Mouse (Mus musculus): ENCODE measurements at regions not wholly inside any gene's neighbourhood (a gene's known extent, or its start where the extent isn't known, plus 50 kb on each side); places are given as distances from the start of the nearest gene placed in this dataset.
A peak's percentile ranks its signal among the peaks of the same experiment; 100 is the strongest.

DNA sequence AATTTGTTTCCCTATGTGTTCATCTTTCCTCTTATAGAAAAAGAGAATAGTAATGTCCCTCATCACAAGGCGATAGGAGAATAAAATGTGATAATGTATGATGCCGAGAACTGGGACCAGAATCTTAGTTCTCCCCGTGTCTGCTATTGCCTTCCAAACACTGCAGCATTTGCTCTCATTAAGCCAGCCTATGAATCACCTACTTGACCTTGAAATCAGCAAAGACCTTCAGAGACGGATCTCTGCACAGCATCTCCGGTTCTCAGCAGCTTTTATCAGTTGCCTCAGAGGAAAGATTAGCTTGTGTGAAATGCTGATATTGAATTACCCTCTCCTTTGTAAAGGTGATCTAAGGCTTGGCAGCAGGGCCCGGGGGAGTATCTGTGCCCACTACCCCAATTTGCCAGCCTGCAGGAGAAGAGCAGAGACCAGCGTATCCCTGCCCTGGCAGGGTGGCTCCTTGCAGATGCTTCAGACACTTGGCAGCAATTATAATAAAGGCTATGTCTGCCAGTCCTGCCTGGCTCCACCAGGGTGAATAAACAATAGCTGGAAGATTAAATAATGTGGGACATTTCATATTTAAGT lies 104.0 kb upstream of the Fer start:
- DNase-seq (ENCODE audit: low spot score) (no peak), ATAC-seq (ENCODE audit: low FRiP score) (no peak)
- H3K27me3 ChIP-seq (ENCODE audit: control insufficient read depth, insufficient read depth, low read length): no peaks in the 10 kb centered on the region
- H3K9ac ChIP-seq: 0 out of 2 replicates have a peak overlapping the region, but pooled peaks have one; percentile 18
- H3K36me3 ChIP-seq (replicated peaks; ENCODE audit: control insufficient read depth, insufficient read depth): no peaks in the 10 kb centered on the region
- H3K4me1 ChIP-seq (replicated peaks; ENCODE audit: control insufficient read depth, insufficient read depth, low read length): peaks cover 10% of the 10 kb centered on the region; the same call in 1 of the 2 replicates
- no peak overlapping the region for H3K4me3 ChIP-seq (replicated peaks; ENCODE audit: low read length)
- 0 out of 2 replicates have a peak, but pooled peaks cover 3% of the 10 kb centered on the region for H3K9me3 ChIP-seq (ENCODE audit: control insufficient read depth, low read length)
- H3K4me2 ChIP-seq (replicated peaks): no peak overlapping the region
- WGBS: 64% methylated on average over 7 of the region's 7 CpGs
- peak overlapping the region; percentile 74; the same call in 1 of the 2 replicates for H3K27ac ChIP-seq

DNA sequence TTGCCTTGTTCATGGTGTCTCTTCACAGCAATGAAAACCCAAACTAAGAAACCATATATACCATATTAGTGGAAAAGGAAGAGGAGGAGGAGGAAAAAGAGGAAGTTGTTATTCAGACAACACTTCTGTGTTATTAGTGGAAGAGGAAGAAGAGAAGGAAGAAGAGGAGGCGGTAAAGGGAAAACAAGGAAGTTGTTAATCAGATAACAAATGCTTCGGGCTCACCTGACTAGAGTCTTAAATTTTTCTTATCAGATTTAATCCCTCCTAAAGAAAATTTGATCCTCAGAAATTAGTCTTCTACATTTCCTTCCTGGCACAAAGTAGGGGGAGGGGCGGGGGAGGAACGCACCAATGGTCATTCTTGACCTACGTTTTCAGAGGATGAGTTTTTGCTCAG lies 101.8 kb upstream of the Fer start:
- no peaks in the 10 kb centered on the region for H3K27me3 ChIP-seq (ENCODE audit: control insufficient read depth, insufficient read depth, low read length)
- no peak overlapping the region for H3K9ac ChIP-seq
- DNase-seq (ENCODE audit: low spot score) (no peak), ATAC-seq (ENCODE audit: low FRiP score) (no peak)
- 95% methylated on average over 5 of the region's 5 CpGs for WGBS
- no peaks in the 10 kb centered on the region for H3K36me3 ChIP-seq (replicated peaks; ENCODE audit: control insufficient read depth, insufficient read depth)
- no peak overlapping the region for H3K4me3 ChIP-seq (replicated peaks; ENCODE audit: low read length)
- H3K9me3 ChIP-seq (ENCODE audit: control insufficient read depth, low read length): 0 out of 2 replicates have a peak, but pooled peaks cover 3% of the 10 kb centered on the region
- no peak overlapping the region for H3K27ac ChIP-seq
- H3K4me2 ChIP-seq (replicated peaks): no peak overlapping the region
- peaks cover 10% of the 10 kb centered on the region; the same call in 1 of the 2 replicates for H3K4me1 ChIP-seq (replicated peaks; ENCODE audit: control insufficient read depth, insufficient read depth, low read length)

DNA sequence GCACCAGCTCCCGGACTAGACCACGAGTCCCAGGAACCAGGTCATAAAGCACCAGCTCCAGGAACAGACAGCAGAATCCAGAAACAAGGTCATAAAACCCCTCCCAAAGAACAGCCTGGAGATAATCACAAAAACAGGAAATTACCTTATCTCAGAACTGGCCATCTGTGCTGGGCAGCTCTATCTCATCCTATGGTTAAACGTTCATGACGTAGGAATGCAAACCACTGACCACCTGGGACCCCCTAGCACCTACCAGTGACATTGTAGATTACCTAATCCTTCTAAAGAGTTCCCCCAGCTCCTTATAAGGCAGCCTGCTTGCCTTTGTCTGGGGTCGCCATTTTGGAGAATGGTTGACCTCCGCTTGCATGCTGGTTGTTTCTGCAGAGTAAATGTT lies 91.8 kb upstream of the Fer start:
- no peaks in the 10 kb centered on the region for H3K27me3 ChIP-seq (ENCODE audit: control insufficient read depth, insufficient read depth, low read length)
- ATAC-seq (ENCODE audit: low FRiP score) (no peak), DNase-seq (ENCODE audit: low spot score) (no peak)
- no peaks in the 10 kb centered on the region for H3K4me1 ChIP-seq (replicated peaks; ENCODE audit: control insufficient read depth, insufficient read depth, low read length)
- no peak overlapping the region for H3K9ac ChIP-seq
- no peak overlapping the region for H3K4me3 ChIP-seq (replicated peaks; ENCODE audit: low read length)
- H3K4me2 ChIP-seq (replicated peaks): no peak overlapping the region
- H3K27ac ChIP-seq: no peak overlapping the region
- peaks cover 4% of the 10 kb centered on the region; the same call in 1 of the 2 replicates for H3K9me3 ChIP-seq (ENCODE audit: control insufficient read depth, low read length)
- WGBS: 94% methylated on average over 6 of the region's 6 CpGs
- no peaks in the 10 kb centered on the region for H3K36me3 ChIP-seq (replicated peaks; ENCODE audit: control insufficient read depth, insufficient read depth)

DNA sequence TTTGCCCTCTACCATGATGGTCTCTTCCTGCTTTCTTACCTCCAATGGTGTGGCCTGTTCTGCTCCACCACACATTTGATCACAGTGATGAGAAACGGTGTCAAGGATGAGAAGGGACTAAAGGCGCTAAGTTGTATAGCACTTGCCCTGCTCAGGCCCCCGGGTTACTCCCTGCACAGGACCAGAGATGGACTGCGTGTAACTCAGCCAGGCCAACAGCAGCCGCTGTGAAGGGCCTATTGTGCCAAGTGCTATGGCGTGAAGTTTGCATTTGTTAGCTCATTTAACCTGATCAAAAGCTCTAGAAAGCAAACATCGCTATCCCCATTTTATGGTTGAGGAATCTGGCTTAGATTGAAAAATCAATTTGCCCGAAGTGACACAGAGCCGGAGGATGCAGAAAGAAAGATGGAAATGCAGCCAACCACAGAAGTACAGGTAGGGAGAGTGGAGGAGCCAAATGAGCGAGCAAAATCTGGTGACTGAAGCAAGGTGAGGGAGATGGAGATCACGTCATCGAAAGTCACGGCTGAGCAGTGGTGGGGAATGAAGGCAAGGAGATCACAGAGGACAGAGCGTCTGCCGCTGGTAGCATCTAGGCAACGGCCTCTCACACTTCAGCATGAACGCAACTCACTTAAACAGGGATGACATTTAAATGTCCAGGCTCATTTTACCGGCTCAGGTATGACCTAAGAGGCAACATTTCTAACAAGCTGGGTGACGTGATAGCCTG lies 78.3 kb upstream of the Fer start:
- Histone ChIP-seq H3K36me3 (replicated peaks; ENCODE audit: control insufficient read depth, insufficient read depth) (no peaks in the 10 kb centered on the region), H3K4me1 (replicated peaks; ENCODE audit: control insufficient read depth, insufficient read depth, low read length) (no peaks in the 10 kb centered on the region), H3K4me2 (replicated peaks) (no peak overlapping the region), H3K9me3 (ENCODE audit: control insufficient read depth, low read length) (no peaks in the 10 kb centered on the region), H3K4me3 (replicated peaks; ENCODE audit: low read length) (no peak overlapping the region), H3K27me3 (ENCODE audit: control insufficient read depth, insufficient read depth, low read length) (no peaks in the 10 kb centered on the region), H3K27ac (no peak overlapping the region), H3K9ac (no peak overlapping the region)
- no peak for ATAC-seq (ENCODE audit: low FRiP score)
- no peak for DNase-seq (ENCODE audit: low spot score)
- WGBS: 59% methylated on average over 19 of the region's 19 CpGs

DNA sequence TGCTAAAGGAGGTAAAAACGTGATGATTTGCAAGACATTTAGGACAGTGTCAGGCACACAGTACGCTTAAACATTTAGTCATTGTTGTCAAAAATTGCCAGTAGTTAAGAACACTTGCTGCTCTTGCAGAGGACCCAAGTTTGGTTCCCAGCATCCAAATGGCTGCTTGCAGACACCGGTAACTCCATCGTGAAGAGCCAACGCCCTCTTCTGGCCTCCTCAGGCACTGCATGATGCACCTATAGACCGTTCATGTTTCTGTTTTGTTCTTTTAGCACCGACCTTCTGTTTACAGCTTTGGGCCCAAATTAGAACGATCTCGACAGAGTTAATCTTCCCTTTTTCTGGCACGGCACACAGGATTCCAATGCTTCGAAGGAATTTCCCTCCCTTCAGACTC lies 76.4 kb upstream of the Fer start:
- Histone ChIP-seq H3K4me2 (replicated peaks) (no peak overlapping the region), H3K36me3 (replicated peaks; ENCODE audit: control insufficient read depth, insufficient read depth) (no peaks in the 10 kb centered on the region), H3K27me3 (ENCODE audit: control insufficient read depth, insufficient read depth, low read length) (no peaks in the 10 kb centered on the region), H3K9me3 (ENCODE audit: control insufficient read depth, low read length) (no peaks in the 10 kb centered on the region), H3K9ac (no peak overlapping the region), H3K4me3 (replicated peaks; ENCODE audit: low read length) (no peak overlapping the region), H3K27ac (no peak overlapping the region), H3K4me1 (replicated peaks; ENCODE audit: control insufficient read depth, insufficient read depth, low read length) (no peaks in the 10 kb centered on the region)
- 84% methylated on average over 11 of the region's 11 CpGs for WGBS
- ATAC-seq (ENCODE audit: low FRiP score) (no peak), DNase-seq (ENCODE audit: low spot score) (no peak)

DNA sequence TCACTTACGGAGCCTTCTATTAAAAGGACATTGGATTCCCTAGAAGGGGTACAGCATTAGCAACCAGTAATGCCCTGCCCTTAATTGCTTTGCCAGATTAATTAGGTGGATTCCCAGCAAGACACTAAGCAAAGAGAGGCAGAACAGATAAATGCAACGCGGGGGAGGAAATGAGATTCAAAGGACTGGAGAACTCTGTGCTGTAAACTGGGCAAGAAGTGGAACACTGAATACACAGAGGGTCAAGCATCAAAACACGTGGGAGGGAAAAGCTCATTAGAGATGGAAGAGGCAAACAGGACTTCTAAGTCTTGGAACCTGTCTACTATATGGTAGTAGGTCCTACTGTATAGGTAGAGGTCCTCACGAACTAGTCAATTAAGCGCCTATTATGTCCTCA lies 68.5 kb upstream of the Fer start:
- no peak overlapping the region for H3K9ac ChIP-seq
- no peaks in the 10 kb centered on the region for H3K36me3 ChIP-seq (replicated peaks; ENCODE audit: control insufficient read depth, insufficient read depth)
- no peak overlapping the region for H3K4me2 ChIP-seq (replicated peaks)
- no peaks in the 10 kb centered on the region for H3K4me1 ChIP-seq (replicated peaks; ENCODE audit: control insufficient read depth, insufficient read depth, low read length)
- ATAC-seq (ENCODE audit: low FRiP score): no peak
- H3K4me3 ChIP-seq (replicated peaks; ENCODE audit: low read length): no peak overlapping the region
- no peak for DNase-seq (ENCODE audit: low spot score)
- no peaks in the 10 kb centered on the region for H3K9me3 ChIP-seq (ENCODE audit: control insufficient read depth, low read length)
- WGBS: 72% methylated on average over 6 of the region's 6 CpGs
- no peaks in the 10 kb centered on the region for H3K27me3 ChIP-seq (ENCODE audit: control insufficient read depth, insufficient read depth, low read length)
- no peak overlapping the region for H3K27ac ChIP-seq

DNA sequence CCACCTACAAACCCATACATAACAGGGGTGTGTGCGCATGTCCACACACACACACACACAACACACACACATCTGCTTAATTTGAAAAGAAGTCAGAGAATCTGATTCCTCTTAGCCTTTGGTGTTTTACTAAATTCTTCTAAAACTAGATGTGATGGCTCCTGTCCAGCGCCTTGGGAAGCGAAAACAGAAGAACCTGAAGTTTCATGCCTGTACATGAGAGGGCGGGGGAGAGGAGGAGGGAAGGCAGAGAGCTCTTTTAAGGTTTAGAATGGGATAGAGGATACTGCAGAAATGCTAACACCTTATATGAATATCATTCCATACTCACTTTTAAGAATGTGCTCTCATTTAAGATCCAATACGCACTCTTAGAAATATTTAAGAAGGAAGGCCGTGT lies 64.5 kb upstream of the Fer start:
- DNase-seq (ENCODE audit: low spot score) (no peak), ATAC-seq (ENCODE audit: low FRiP score) (no peak)
- no peak overlapping the region for H3K9ac ChIP-seq
- no peak overlapping the region for H3K27ac ChIP-seq
- no peaks in the 10 kb centered on the region for H3K36me3 ChIP-seq (replicated peaks; ENCODE audit: control insufficient read depth, insufficient read depth)
- H3K4me1 ChIP-seq (replicated peaks; ENCODE audit: control insufficient read depth, insufficient read depth, low read length): no peaks in the 10 kb centered on the region
- no peak overlapping the region for H3K4me3 ChIP-seq (replicated peaks; ENCODE audit: low read length)
- no peaks in the 10 kb centered on the region for H3K9me3 ChIP-seq (ENCODE audit: control insufficient read depth, low read length)
- no peak overlapping the region for H3K4me2 ChIP-seq (replicated peaks)
- WGBS: 95% methylated on average over 6 of the region's 6 CpGs
- H3K27me3 ChIP-seq (ENCODE audit: control insufficient read depth, insufficient read depth, low read length): no peaks in the 10 kb centered on the region

DNA sequence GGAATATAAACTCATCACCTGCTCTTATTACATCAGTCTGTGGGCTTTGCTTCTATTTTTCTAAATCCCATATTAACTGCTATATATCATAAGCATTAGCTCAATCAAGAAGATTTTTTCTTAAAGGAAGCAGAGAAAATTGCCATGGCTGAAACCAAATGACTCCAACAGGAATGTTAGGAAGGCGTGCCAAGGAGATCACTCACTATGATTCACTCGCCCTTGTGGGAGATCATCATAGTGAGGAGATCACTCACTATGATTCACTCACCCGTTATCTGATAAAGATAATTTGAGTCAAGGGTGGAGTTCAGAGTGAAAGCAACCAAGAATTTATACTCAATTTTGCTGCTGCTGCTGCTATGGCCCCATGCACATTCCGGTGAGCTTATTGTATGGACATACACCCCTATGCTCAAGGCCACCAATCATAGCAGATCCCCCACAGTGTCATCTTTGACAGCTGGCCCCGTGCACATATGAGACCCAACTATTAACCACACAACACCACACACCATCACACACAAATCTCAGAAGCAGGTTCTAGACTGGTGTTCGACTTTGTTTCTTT lies 63.8 kb upstream of the Fer start:
- H3K36me3 ChIP-seq (replicated peaks; ENCODE audit: control insufficient read depth, insufficient read depth): no peaks in the 10 kb centered on the region
- H3K4me1 ChIP-seq (replicated peaks; ENCODE audit: control insufficient read depth, insufficient read depth, low read length): no peaks in the 10 kb centered on the region
- no peaks in the 10 kb centered on the region for H3K9me3 ChIP-seq (ENCODE audit: control insufficient read depth, low read length)
- 90% methylated on average over 6 of the region's 6 CpGs for WGBS
- H3K4me3 ChIP-seq (replicated peaks; ENCODE audit: low read length): no peak overlapping the region
- no peaks in the 10 kb centered on the region for H3K27me3 ChIP-seq (ENCODE audit: control insufficient read depth, insufficient read depth, low read length)
- ATAC-seq (ENCODE audit: low FRiP score) (no peak), DNase-seq (ENCODE audit: low spot score) (no peak)
- no peak overlapping the region for H3K27ac ChIP-seq
- no peak overlapping the region for H3K9ac ChIP-seq
- no peak overlapping the region for H3K4me2 ChIP-seq (replicated peaks)

DNA sequence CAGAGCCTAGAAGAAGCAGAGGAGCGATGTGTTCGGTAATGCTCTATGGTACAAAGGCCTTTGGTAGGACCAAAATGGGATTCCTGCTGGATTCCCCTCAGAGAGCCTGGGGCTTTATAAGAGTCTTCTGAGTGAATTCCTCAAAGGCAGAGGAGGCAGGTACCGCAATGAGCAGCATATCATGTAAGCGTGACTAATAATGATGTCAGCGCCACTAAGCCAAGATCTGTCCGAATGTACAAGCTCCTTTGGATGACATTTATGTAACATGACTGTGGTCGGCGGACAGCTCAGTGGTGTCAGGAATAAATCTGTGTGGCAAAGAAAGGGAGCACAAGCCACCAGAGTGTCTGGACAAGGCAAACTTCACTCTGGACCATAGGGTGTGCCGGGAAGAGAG lies 61.5 kb upstream of the Fer start:
- H3K4me2 ChIP-seq (replicated peaks): no peak overlapping the region
- no peak overlapping the region for H3K4me3 ChIP-seq (replicated peaks; ENCODE audit: low read length)
- H3K27me3 ChIP-seq (ENCODE audit: control insufficient read depth, insufficient read depth, low read length): no peaks in the 10 kb centered on the region
- no peaks in the 10 kb centered on the region for H3K4me1 ChIP-seq (replicated peaks; ENCODE audit: control insufficient read depth, insufficient read depth, low read length)
- DNase-seq (ENCODE audit: low spot score) (no peak), ATAC-seq (ENCODE audit: low FRiP score) (no peak)
- H3K9me3 ChIP-seq (ENCODE audit: control insufficient read depth, low read length): no peaks in the 10 kb centered on the region
- H3K36me3 ChIP-seq (replicated peaks; ENCODE audit: control insufficient read depth, insufficient read depth): no peaks in the 10 kb centered on the region
- WGBS: 87% methylated on average over 9 of the region's 9 CpGs
- H3K27ac ChIP-seq: no peak overlapping the region
- no peak overlapping the region for H3K9ac ChIP-seq
